Mouse (Mus musculus) intestine, postnatal 0 days (tissue): Measurements from ENCODE around the gene Trp53i13. TPM values are rescaled to one million over a fixed set of nuclear protein-coding genes. Genes with fewer than 3 reads are reported as not detected.
A peak's percentile ranks its signal among the peaks of the same experiment; 100 is the strongest.

Experiments
- ATAC-seq: fragments of 200-750 bp; cut with Nextera tagmentation; 2 replicates; pipeline ENCODE4 v1.8.0; 2017; ENCODE audit warnings: mild to moderate bottlenecking, moderate TSS enrichment, moderate library complexity
- H3K27ac ChIP-seq: fragments of 300-500 bp; sonication (generic); 2 replicates; pipeline ENCODE4 v1.5.1; 2014; ENCODE audit warnings: mild to moderate bottlenecking, low read depth, low read length, moderate library complexity
- H3K27me3 ChIP-seq: fragments of 300-500 bp; sonication (generic); replicated peaks from 2 replicates; pipeline ENCODE4 v1.6.1; 2014; ENCODE audit warnings: low read length, mixed read lengths; ENCODE audit not compliant: control insufficient read depth, insufficient read depth
- H3K36me3 ChIP-seq: fragments of 300-500 bp; sonication (generic); 2 replicates; pipeline ENCODE4 v1.6.1; 2014; ENCODE audit warnings: mild to moderate bottlenecking, moderate library complexity; ENCODE audit not compliant: control insufficient read depth, insufficient read depth
- H3K4me1 ChIP-seq: fragments of 300-500 bp; sonication (generic); replicated peaks from 2 replicates; pipeline ENCODE4 v1.6.1; 2014; ENCODE audit warnings: antibody characterized with exemption, low read length, mixed read lengths; ENCODE audit not compliant: control insufficient read depth, insufficient read depth
- H3K4me2 ChIP-seq: fragments of 300-500 bp; sonication (generic); replicated peaks from 2 replicates; pipeline ENCODE4 v1.6.1; 2014; ENCODE audit warnings: low read depth, mild to moderate bottlenecking, moderate library complexity
- H3K4me3 ChIP-seq: fragments of 300-500 bp; sonication (generic); 2 replicates; pipeline ENCODE4 v1.5.1; 2014; ENCODE audit warnings: low read depth, low read length
- H3K9ac ChIP-seq: fragments of 300-500 bp; sonication (generic); 2 replicates; pipeline ENCODE4 v1.6.1; 2014; ENCODE audit warnings: mild to moderate bottlenecking, low read depth, low read length
- H3K9me3 ChIP-seq: fragments of 300-500 bp; sonication (generic); 2 replicates; pipeline ENCODE4 v1.6.1; 2016; ENCODE audit warnings: mixed run types; ENCODE audit not compliant: control insufficient read depth
- CTCF ChIP-seq: sonication (generic); IDR thresholded peaks from 2 replicates; pipeline ENCODE4 v1.5.1; 2016; ENCODE audit warnings: low read depth, mild to moderate bottlenecking, control low read depth, antibody characterized with exemption, moderate library complexity
- WGBS: fragments of 180-500 bp; shearing (Covaris S2); extraction: QIAGEN DNeasy Blood & Tissue Kit; methylation state at CpG from one replicate; pipeline ENCODE4 v1.1.7; 2014; 5-methylcytosine and 5-hydroxymethylcytosine counted together
- polyA plus RNA-seq: library from polyadenylated mRNA; unstranded; fragments of >200 nt; fragmentation: Nextera tagmentation; extraction: Ambion mirVana; gene quantifications from 2 replicates; pipeline ENCODE4 v1.2.1, GENCODE M21; 2015

Trp53i13 gene
- polyA plus RNA-seq, 1 experiment from 2014 or later = 22.9 TPM

GRCm38 (mm10) chr11:77498261-77499139, 17.3 kb downstream of the Trp53i13 start:
- peak overlapping the region; percentile 30 for H3K27ac ChIP-seq
- TF ChIP-seq CTCF = no peak
- H3K4me3 ChIP-seq = no peak overlapping the region
- no peaks in the 10 kb centered on the region for H3K27me3 ChIP-seq
- H3K9me3 ChIP-seq = no peaks in the 10 kb centered on the region
- peaks cover 45% of the 10 kb centered on the region for H3K36me3 ChIP-seq
- peaks cover 17% of the 10 kb centered on the region for H3K4me1 ChIP-seq
- no peak overlapping the region; the same call in 1 of the 2 replicates for H3K9ac ChIP-seq
- 74% methylated on average over 12 of the region's 12 CpGs for WGBS
- ATAC-seq = no peak
- 0 out of 2 replicates have a peak overlapping the region, but pooled peaks have one; percentile 6 for H3K4me2 ChIP-seq

- no peak for TF ChIP-seq CTCF
- Histone ChIP-seq H3K27me3 (no peaks in the 10 kb centered on the region), H3K27ac (peak overlapping the region; percentile 30), H3K4me1 (peaks cover 14% of the 10 kb centered on the region; the same call in 1 of the 2 replicates), H3K36me3 (peaks cover 38% of the 10 kb centered on the region), H3K4me2 (0 out of 2 replicates have a peak overlapping the region, but pooled peaks have one; percentile 6), H3K9ac (no peak overlapping the region), H3K9me3 (no peaks in the 10 kb centered on the region), H3K4me3 (no peak overlapping the region)
- ATAC-seq = no peak
- WGBS = 68% methylated on average over 4 of the region's 4 CpGs
Observed at GRCm38 (mm10) chr11:77497851-77498250, 17.9 kb downstream of the Trp53i13 start.

GRCm38 (mm10) chr11:77497341-77497756, 18.4 kb downstream of the Trp53i13 start:
- 56% methylated on average over 6 of the region's 6 CpGs for WGBS
- no peak overlapping the region for H3K4me3 ChIP-seq
- H3K4me1 ChIP-seq = peaks cover 14% of the 10 kb centered on the region; the same call in 1 of the 2 replicates
- peak; percentile 62 for TF ChIP-seq CTCF
- no peak overlapping the region for H3K4me2 ChIP-seq
- no peak overlapping the region for H3K9ac ChIP-seq
- no peaks in the 10 kb centered on the region for H3K9me3 ChIP-seq
- H3K27me3 ChIP-seq = no peaks in the 10 kb centered on the region
- H3K27ac ChIP-seq = peak overlapping the region; percentile 77
- ATAC-seq = no peak
- H3K36me3 ChIP-seq = peaks cover 33% of the 10 kb centered on the region

- Histone ChIP-seq H3K36me3 (peaks cover 23% of the 10 kb centered on the region), H3K9me3 (no peaks in the 10 kb centered on the region), H3K9ac (no peak overlapping the region), H3K4me3 (no peak overlapping the region), H3K4me1 (peaks cover 18% of the 10 kb centered on the region; the same call in 1 of the 2 replicates), H3K27me3 (no peaks in the 10 kb centered on the region), H3K4me2 (peak overlapping the region; percentile 27), H3K27ac (peak overlapping the region; percentile 84)
- peak; percentile 42 for ATAC-seq
- TF ChIP-seq CTCF = peak; percentile 50
Observed at GRCm38 (mm10) chr11:77495507-77495906, 20.3 kb downstream of the Trp53i13 start.

- no peaks in the 10 kb centered on the region for H3K27me3 ChIP-seq
- H3K4me3 ChIP-seq = peak overlapping the region; percentile 84
- no peak for TF ChIP-seq CTCF
- 56% methylated on average over 6 of the region's 6 CpGs for WGBS
- ATAC-seq = no peak
- H3K27ac ChIP-seq = peak overlapping the region; percentile 84
- H3K4me1 ChIP-seq = peaks cover 18% of the 10 kb centered on the region; the same call in 1 of the 2 replicates
- peaks cover 15% of the 10 kb centered on the region for H3K36me3 ChIP-seq
- peak overlapping the region; percentile 91 for H3K4me2 ChIP-seq
- peak overlapping the region; percentile 97; the same call in 1 of the 2 replicates for H3K9ac ChIP-seq
- H3K9me3 ChIP-seq = no peaks in the 10 kb centered on the region
Observed at GRCm38 (mm10) chr11:77494782-77495181, 21.0 kb downstream of the Trp53i13 start.

GRCm38 (mm10) chr11:77494344-77494676, 21.5 kb downstream of the Trp53i13 start:
- Histone ChIP-seq H3K4me2 (peak overlapping the region; percentile 91), H3K9me3 (no peaks in the 10 kb centered on the region), H3K4me1 (peaks cover 18% of the 10 kb centered on the region; the same call in 1 of the 2 replicates), H3K4me3 (peak overlapping the region; percentile 84), H3K27ac (peak overlapping the region; percentile 98), H3K36me3 (peaks cover 11% of the 10 kb centered on the region; the same call in 1 of the 2 replicates), H3K27me3 (no peaks in the 10 kb centered on the region), H3K9ac (peak overlapping the region; percentile 97)
- ATAC-seq = no peak
- no peak for TF ChIP-seq CTCF
- 13% methylated on average over 4 of the region's 4 CpGs for WGBS
